Mouse (Mus musculus) retina, postnatal 7 days (tissue): Measurements from ENCODE around the gene Fam207a.

Experiments
- DNase-seq: peaks from one replicate; pipeline ENCODE4 v3.0.0-alpha.2; 2012; ENCODE audit warnings: low read depth, low spot score

The Fam207a gene

DNA sequence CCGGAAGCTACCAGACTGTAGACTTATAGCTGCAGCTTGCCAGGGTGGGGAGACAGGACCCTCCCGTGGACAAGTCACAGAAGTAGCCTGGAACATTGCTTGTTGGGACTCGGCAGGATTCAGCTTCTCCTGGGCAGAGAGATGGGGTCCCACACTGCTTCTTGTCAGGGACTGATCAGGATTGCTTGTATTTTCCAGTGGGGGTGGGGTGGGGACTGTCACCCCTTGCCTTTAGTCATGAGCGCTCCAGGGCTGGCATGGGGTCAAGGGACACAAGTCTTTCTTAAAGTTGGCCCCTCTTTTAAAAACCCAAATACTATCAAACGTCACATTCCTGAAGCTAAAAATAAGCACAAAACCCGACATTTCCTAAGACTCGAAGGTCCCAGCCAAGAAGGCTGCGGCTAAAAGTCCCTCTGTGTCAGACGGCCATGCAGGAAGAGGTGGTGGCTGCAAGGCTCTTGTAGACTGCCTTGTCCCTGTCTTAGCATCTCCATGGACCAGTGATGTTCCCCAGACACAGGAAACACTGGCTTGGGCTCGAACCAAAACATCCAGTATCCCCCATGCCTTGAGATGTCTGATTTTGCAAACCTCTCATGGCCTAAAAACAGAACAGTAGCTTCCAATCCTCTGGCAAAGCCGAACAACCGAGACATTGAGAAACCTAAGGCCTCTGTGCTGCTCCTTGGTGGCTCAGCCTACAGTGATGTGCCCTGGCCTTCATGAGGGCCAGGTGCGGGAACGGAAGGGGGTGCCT is 60.2 kb downstream of the Fam207a start:
- no peak for DNase-seq

DNA sequence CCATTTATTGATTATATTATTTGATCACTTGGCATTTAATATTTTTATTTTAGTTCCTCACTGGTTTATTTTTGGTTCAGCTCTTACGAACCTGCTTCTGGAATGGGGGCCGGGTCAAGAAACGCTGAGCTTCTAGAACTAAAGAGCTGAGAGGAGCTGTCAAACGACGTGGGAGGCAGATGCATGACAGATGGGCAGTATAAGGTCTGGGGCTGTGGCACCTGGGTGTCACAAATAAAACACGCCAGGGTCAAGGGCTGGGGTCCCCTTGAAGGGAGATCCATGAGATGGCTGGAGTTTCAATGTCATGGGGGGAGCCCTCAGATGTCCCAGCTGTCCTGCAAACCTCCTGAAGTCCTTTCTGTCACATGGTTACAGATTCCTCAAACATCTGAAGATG is 60.8 kb downstream of the Fam207a start:
- no peak for DNase-seq

DNA sequence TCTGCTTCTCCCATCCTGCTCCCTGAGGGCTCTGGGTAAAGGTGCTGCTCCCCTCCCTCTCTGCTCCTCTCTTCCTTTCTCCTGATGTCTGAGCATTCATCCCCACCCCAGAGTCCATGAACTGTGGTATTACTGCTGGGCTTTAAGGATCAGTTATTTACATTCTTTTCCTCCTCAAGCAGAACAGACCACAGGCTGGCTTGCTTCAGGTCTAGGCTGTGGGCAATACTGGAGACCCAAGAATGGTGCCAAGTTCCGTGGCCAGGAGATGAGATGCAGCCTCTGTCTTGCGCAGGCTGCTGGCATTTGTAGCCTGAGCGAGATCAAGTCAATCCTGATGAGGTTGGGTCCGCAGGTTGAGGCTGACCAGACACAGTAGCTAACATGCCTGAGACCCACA is 63.8 kb downstream of the Fam207a start:
- DNase-seq = no peak

DNA sequence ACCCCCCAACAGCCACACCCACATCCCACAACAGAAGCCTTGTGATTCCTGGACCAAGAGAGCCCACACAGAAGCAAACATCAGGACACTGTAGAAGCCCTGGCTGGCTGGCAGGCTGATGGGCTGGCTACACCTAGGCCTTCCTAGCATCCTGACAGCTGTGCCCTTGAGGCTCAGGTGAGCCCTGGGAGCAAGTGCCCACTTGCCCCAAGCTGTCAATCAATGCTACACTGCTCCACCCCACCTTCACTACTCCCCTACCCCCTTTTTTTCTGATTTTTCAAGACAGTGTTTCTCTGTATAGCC is 65.5 kb downstream of the Fam207a start:
- no peak for DNase-seq

DNA sequence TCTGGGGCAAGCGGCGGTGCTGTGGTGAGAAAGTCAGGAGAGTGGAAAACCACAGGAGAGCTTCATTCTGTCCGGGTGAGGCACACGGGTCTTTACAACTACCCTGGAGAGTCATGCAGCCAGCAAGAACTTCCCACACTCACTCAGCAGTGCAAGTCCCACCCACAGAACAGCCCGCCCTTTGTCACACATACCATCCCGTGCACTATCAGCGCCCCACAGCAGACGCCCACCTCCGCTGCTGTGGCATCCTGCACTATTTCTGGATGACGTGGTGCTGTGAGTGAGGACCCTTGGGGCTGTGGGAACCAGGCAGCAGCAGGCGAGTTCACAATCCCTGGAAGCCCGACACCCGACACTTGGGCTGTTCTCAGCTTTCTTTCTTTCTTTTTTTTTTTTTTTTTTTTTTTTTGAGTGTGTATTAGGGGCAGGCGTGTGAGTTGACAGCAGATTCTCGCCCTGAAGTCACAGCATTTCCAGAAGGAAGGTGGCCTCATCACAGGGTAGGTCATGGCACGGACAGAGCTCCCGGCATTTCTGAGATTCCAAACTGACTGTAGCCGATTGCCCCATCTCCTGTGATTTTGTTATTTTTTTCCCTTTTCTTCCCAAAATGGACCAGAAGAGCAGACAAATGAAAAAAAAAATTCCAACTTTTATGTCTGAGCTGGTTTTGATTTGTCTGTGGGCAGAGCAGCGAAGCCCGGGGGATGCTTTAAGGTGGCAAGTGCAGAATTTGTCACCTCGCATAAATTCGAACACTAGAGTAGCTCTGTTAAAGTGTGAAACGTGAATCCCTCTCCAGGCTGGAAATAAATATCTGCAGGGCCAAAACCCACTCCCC is 66.0 kb downstream of the Fam207a start:
- DNase-seq = no peak

DNA sequence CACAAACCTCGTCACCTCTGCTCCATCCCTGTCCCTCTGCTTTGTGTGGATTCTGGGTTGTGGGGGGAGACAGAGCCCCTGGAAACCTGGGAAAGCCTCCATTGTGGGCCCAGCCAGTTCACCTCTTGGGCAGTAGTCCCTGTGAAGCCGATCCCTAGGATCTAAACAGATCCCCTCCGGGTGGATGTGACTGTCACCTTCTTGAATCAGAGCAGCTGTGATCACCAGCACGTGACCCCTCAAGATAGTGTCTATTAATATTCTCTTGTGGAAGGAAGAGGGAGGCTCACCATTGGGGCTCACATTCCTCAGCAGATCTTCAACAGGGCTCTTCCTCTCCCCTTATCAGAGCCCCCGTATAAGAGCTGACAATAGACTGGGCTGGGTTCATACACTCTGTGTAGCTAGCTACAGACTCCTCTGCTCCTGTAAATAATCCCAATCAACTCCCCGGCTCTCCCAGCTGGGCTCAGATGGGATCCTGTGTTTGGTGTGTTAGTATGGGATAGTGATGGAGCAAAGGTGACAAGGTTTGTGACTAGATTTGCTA is 66.8 kb downstream of the Fam207a start:
- no peak for DNase-seq

DNA sequence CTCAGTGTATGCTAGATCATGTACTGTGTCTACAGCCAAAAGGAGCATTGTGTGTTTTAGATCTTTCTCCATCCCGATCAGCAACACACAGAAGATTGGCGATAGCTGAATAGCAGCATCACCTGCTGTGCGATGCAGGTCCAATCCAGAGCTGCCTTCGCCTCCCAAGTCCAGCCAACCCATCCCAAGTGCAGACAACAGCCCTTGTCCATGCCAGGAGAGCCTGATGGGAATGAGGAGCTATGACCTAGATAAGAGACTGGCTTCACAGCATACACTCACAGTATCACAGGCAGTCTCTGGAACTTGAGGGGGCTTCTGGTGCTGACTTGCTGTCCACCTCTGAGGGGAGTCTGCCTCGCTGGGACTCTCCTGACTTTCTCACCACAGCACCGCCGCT is 67.4 kb downstream of the Fam207a start:
- DNase-seq = no peak

DNA sequence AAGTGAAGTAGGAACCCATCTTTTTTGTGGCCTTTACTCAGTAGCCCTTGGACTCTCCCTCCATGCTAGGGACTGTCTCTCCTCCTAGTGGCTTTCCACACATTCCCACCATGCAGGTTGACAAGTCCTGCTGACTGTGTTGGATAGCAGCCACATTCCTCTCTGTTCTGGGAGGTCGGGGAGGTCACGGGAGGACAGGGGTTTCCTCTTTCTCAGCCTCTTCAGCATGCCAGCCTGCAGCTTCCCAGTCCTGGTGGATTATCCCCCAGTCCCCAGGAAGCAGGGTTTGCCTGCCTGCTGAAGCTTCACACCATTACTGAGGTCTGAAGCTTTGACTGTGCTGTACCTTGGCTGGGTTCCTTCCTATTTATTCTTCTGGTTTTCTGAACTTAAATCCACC is 67.8 kb downstream of the Fam207a start:
- no peak for DNase-seq

DNA sequence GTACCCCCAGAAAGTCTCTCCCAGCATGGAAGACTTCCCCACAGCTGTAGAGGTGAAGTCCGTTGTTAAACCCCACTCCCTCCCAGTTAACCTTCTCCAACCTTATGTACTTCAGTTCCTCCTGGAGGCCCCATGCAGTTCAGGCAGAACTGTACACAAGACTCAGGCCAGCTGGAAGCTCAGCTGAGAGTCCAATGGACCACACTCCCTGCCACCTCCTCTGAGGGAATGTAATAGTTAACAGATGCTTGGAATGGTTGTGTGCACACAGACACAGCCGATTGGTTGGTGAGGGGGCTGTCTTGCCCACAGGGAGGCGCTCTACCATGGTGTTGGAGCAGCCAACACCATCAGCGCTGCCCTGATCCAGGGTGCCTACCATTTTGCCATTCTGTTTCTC is 73.3 kb downstream of the Fam207a start:
- no peak for DNase-seq

DNA sequence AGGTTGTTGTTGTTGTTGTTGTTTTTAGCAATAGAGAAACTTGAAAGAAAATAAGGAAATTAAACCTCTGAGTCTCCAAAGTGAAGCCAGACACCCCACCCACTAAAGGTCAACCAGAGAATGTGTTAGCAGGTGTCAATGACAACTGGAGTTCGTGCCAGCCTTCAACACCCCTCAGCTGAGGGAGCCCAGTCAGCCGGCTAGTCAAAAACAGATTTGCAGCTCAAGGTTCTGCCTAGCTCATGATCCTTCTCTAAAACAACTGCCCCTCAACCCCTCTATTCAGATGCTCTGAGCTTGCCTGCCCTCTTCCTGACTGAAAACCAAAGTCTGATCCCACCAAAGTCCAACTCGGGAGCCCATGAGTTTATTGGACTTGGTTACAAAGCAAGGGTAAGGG is 73.8 kb downstream of the Fam207a start:
- DNase-seq = no peak

DNA sequence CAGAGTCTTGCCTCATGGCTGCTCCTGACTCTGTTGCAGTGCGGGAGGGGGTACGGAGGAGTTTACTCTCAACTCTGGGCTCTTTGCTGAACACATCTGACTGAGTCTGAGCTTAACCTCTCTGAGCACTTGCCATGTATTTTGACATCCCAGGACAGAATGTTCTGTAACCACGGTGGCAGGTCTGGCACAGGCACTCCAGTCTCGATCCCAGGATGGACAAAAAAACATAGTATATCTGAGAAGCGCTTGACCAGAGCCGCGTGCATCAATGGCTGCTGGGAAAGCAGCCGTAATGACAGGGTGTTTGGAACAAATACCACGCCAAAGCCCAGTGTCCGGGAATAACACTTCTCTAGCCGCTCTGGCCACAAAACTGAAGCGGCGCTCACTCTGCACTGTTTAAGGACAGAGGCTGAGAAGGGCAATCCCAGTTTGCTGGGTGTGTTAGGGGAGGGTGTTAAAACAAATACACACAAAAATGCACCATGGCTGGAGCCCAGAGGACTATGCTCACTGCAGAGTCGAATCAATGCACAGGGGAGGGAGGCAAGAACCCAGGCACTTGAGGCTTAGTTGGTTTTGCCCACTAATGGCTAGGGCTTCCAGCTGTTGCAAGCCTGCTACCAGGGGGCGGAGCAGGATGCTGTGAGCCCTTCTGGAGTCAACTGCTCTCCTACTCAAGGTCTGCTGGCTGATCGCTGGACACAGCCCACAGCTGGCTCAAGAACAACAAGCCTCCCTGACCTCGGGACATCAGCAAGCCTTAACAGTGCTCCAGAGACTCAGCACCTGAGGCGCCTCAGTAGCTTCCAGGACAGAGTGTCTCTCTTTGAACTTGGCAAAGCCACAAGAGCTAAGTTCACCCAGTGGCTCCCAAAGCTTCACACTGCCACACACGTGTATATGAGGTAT is 74.5 kb downstream of the Fam207a start:
- no peak for DNase-seq

DNA sequence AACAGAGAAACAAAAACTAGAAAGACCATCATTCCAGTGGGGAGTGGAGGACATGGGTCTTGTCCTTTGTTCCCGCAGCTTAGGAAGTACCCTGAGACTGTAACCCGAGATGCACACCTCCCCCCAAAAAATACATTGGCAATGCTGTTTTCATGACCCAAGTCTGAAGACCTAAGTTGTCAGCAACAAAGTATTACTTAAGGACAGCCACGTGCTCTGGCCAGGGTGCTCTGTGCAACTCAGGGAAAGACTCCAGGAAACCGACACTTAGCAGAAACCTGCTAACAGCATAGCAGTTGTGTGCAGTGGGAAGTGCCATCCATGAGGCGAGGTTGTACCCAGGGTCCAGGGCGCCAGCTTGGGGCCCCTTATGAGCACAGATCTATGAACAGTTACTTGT is 75.3 kb downstream of the Fam207a start:
- no peak for DNase-seq

DNA sequence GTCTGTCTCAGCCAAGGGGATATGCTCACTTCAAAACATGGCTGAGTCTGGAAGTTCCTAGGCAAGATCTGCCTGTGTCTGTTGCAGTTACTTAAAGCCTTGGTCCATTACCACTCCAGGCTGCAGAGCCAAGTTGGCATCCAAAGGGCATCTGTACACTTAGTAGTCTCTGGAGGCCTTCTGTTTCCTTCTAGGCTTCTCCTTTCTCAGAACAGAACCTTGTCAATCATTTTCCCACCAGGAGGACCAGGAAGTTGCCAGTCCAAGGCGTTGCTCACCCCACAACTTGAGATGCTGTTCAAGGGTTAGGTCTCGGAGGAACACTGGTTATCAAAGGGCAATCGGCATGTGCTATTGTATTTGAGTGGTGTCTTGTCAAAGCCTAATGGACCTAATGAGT is 76.6 kb downstream of the Fam207a start:
- DNase-seq = no peak

DNA sequence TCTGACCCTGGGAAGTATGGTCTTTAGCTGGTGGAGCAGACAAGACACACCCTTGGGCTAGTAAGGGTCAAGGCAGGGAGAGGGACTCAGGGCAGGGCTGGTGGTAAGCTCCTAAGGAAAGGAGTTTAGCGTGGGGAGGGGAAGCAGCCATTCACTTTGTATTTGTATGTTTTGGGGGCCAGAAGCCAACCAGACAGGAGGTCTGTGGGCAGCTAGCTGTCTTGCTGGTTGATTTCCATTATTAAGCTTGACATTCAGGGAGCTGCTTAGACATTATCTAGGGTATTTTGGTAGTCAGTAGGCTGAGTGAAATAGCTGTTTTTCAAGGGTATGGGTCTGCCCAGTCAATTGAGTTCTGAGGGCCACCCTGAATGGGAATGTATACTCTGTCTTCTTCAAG is 77.6 kb downstream of the Fam207a start:
- no peak for DNase-seq
